Mouse (Mus musculus) olfactory bulb, adult 2 months (tissue): ENCODE data around the gene Myadml2. TPM values are rescaled to one million over a fixed set of nuclear protein-coding genes. Genes with fewer than 3 reads are reported as not detected.
"Not testable (repeated sequence)": the region's sequence is repeated elsewhere in the genome, so short reads cannot be mapped to it uniquely, and the experiment has no call there.

ENCODE experiments used
- H3K27ac ChIP-seq: fragments of 200-500 bp; 2 replicates; pipeline ENCODE4 v1.5.1; 2012; ENCODE audit warnings: low read depth, low read length; ENCODE audit not compliant: insufficient read depth
- H3K4me1 ChIP-seq: fragments of 200-500 bp; 2 replicates; pipeline ENCODE4 v1.6.1; 2012; ENCODE audit warnings: low read length; ENCODE audit not compliant: control insufficient read depth, insufficient read depth
- H3K4me3 ChIP-seq: fragments of 200-500 bp; 2 replicates; pipeline ENCODE4 v1.5.1; 2012; ENCODE audit warnings: mild to moderate bottlenecking, low read depth, low read length, moderate library complexity; ENCODE audit not compliant: insufficient read depth
- CTCF ChIP-seq: fragments of 200-500 bp; IDR thresholded peaks from 2 replicates; pipeline ENCODE4 v1.5.1; 2012; ENCODE audit warnings: low read depth, mild to moderate bottlenecking, low read length, moderate library complexity; ENCODE audit not compliant: insufficient read depth
- POLR2A ChIP-seq: fragments of 200-500 bp; IDR thresholded peaks from 2 replicates; pipeline ENCODE4 v1.6.1; 2012; ENCODE audit warnings: mild to moderate bottlenecking, low read depth, low read length, moderate library complexity; ENCODE audit not compliant: insufficient read depth
- WGBS: fragments of 180-500 bp; shearing (Covaris S2); methylation state at CpG from one replicate; pipeline ENCODE4 v1.1.7; 2018; 5-methylcytosine and 5-hydroxymethylcytosine counted together
- polyA plus RNA-seq: library from polyadenylated mRNA; stranded (reverse); fragments of >200 nt; gene quantifications from 2 replicates; pipeline ENCODE4 v1.2.4, GENCODE M21; 2012; ENCODE audit warnings: low replicate concordance; ENCODE audit not compliant: missing spikeins, insufficient read depth, insufficient read length

Gene Myadml2
- polyA plus RNA-seq, 1 experiment, result not detected

GRCm38 (mm10) chr11:120684086-120684485 lies 36.1 kb upstream of the Myadml2 start:
- WGBS, result 85% methylated on average over 2 of the region's 2 CpGs

GRCm38 (mm10) chr11:120683536-120683935 lies 35.6 kb upstream of the Myadml2 start:
- WGBS, result 84% methylated on average over 3 of the region's 3 CpGs
- no peak for TF ChIP-seq POLR2A
- no peak for TF ChIP-seq CTCF
- Histone ChIP-seq H3K4me1 (no peaks in the 10 kb centered on the region), H3K4me3 (no peak overlapping the region), H3K27ac (no peak overlapping the region)

More at GRCm38 (mm10) chr11:120684086-120684485, 36.1 kb upstream of the Myadml2 start:
- TF ChIP-seq CTCF (no peak), POLR2A (no peak)
- H3K4me3 ChIP-seq, result no peak overlapping the region
- H3K4me1 ChIP-seq, result no peaks in the 10 kb centered on the region
- no peak overlapping the region for H3K27ac ChIP-seq

- TF ChIP-seq POLR2A, result no peak
- no peak for TF ChIP-seq CTCF
- WGBS, result 91% methylated on average over 5 of the region's 5 CpGs
- Histone ChIP-seq H3K4me3 (no peak overlapping the region), H3K27ac (no peak overlapping the region), H3K4me1 (no peaks in the 10 kb centered on the region)
Observed at GRCm38 (mm10) chr11:120682683-120683082, 34.7 kb upstream of the Myadml2 start.

GRCm38 (mm10) chr11:120679909-120680308 lies 32.0 kb upstream of the Myadml2 start:
- no peak overlapping the region for H3K27ac ChIP-seq
- no peak for TF ChIP-seq CTCF
- no peak overlapping the region for H3K4me3 ChIP-seq
- WGBS, result 61% methylated on average over 3 of the region's 3 CpGs
- H3K4me1 ChIP-seq, result peaks cover 2% of the 10 kb centered on the region; the same call in 1 of the 2 replicates

- TF ChIP-seq POLR2A (no peak), CTCF (no peak)
- no peak overlapping the region for H3K4me3 ChIP-seq
- 93% methylated on average over 4 of the region's 4 CpGs for WGBS
- H3K27ac ChIP-seq, result no peak overlapping the region
- peaks cover 12% of the 10 kb centered on the region for H3K4me1 ChIP-seq
Observed at GRCm38 (mm10) chr11:120676951-120677350, 29.0 kb upstream of the Myadml2 start.

GRCm38 (mm10) chr11:120675875-120676274 lies 27.9 kb upstream of the Myadml2 start:
- H3K4me3 ChIP-seq, H3K27ac ChIP-seq: not testable (repeated sequence)
- WGBS, result 71% methylated on average over 4 of the region's 5 CpGs
- H3K4me1 ChIP-seq, result peaks cover 12% of the 10 kb centered on the region

GRCm38 (mm10) chr11:120673594-120674122 lies 25.7 kb upstream of the Myadml2 start:
- no peak overlapping the region for H3K27ac ChIP-seq

GRCm38 (mm10) chr11:120672687-120673593 lies 25.0 kb upstream of the Myadml2 start, which contains the start of gene Aspscr1:
Gene Aspscr1, plus strand, starts transcription at chr11:120672973.
- H3K4me3 ChIP-seq, result peak within 1 kb of the TSS; percentile 85
- WGBS, result 1% methylated on average over 83 of the region's 83 CpGs
- no peak for TF ChIP-seq CTCF
- TF ChIP-seq POLR2A, result peak; percentile 54; the same call in 1 of the 2 replicates
- peaks cover 12% of the 10 kb centered on the region for H3K4me1 ChIP-seq
- H3K27ac ChIP-seq, result 0 out of 2 replicates have a peak within 1 kb of the TSS, but pooled peaks have one; percentile 19

More at GRCm38 (mm10) chr11:120673594-120674122, 25.7 kb upstream of the Myadml2 start:
- Histone ChIP-seq H3K4me3 (peak overlapping the region; percentile 85), H3K4me1 (peaks cover 12% of the 10 kb centered on the region)
- no peak for TF ChIP-seq CTCF
- TF ChIP-seq POLR2A, result no peak
- 32% methylated on average over 12 of the region's 12 CpGs for WGBS

GRCm38 (mm10) chr11:120666617-120667016 lies 18.7 kb upstream of the Myadml2 start:
- H3K4me1 ChIP-seq, result no peaks in the 10 kb centered on the region
- no peak overlapping the region for H3K4me3 ChIP-seq
- TF ChIP-seq CTCF, result no peak
- TF ChIP-seq POLR2A, result no peak
- H3K27ac ChIP-seq, result no peak overlapping the region
- 17% methylated on average over 3 of the region's 3 CpGs for WGBS
